Mouse (Mus musculus) ES-E14 (cell line): ENCODE data around the gene Olfr651.

ENCODE experiments used
- CHD2 ChIP-seq: IDR thresholded peaks from 2 replicates; pipeline ENCODE4 v1.6.1; 2014; ENCODE audit warnings: mild to moderate bottlenecking, low read depth, low read length, inconsistent platforms
- HCFC1 ChIP-seq: IDR thresholded peaks from 2 replicates; pipeline ENCODE4 v1.6.1; 2012; ENCODE audit warnings: low read length, inconsistent platforms, borderline replicate concordance; ENCODE audit not compliant: insufficient read depth
- MAFK ChIP-seq: IDR thresholded peaks from 2 replicates; pipeline ENCODE4 v1.6.1; 2014; ENCODE audit warnings: mild to moderate bottlenecking, low read depth, low read length, inconsistent platforms; ENCODE audit not compliant: insufficient read depth
- ZC3H11A ChIP-seq: IDR thresholded peaks from 2 replicates; pipeline ENCODE4 v1.6.1; 2012; ENCODE audit warnings: low read depth, mild to moderate bottlenecking, inconsistent platforms, low read length, borderline replicate concordance
- ZNF384 ChIP-seq: IDR thresholded peaks from 2 replicates; pipeline ENCODE4 v1.6.1; 2012; ENCODE audit warnings: low read depth, low read length, inconsistent platforms

GRCm38 (mm10) chr7:104560601-104561000, 10.7 kb downstream of the Olfr651 start, which contains the start of gene Olfr652:
- TF ChIP-seq MAFK: no peak
- no peak for TF ChIP-seq ZC3H11A
- TF ChIP-seq CHD2: no peak
- TF ChIP-seq HCFC1: no peak
- no peak for TF ChIP-seq ZNF384
